Mouse (Mus musculus): ENCODE data around the gene Trex1. TPM values are rescaled to one million over a fixed set of nuclear protein-coding genes. Genes with fewer than 3 reads are reported as not detected.
A peak's percentile ranks its signal among the peaks of the same experiment; 100 is the strongest.

Gene Trex1
- polyA plus RNA-seq, 1 experiment from 2014 or later: 7.5 TPM

GRCm38 (mm10) chr9:109096856-109097255 is 37.3 kb upstream of the Trex1 start:
- H3K4me3 ChIP-seq: peak overlapping the region; percentile 85
- peak; percentile 32 for DNase-seq (ENCODE audit: low spot score)
- peaks cover 80% of the 10 kb centered on the region for H3K4me1 ChIP-seq
- WGBS: 31% methylated on average over 6 of the region's 6 CpGs
- no peaks in the 10 kb centered on the region for H3K9me3 ChIP-seq (replicated peaks)
- H3K36me3 ChIP-seq: peaks cover 45% of the 10 kb centered on the region
- H3K27me3 ChIP-seq (ENCODE audit: low read depth, poor library complexity, severe bottlenecking): peaks cover 2% of the 10 kb centered on the region
- peak overlapping the region; percentile 100 for H3K27ac ChIP-seq (replicated peaks)

- no peaks in the 10 kb centered on the region for H3K9me3 ChIP-seq (replicated peaks)
- H3K4me3 ChIP-seq: peak overlapping the region; percentile 85
- H3K4me1 ChIP-seq: peaks cover 81% of the 10 kb centered on the region
- H3K36me3 ChIP-seq: peaks cover 45% of the 10 kb centered on the region
- peak overlapping the region; percentile 100 for H3K27ac ChIP-seq (replicated peaks)
- no peak for DNase-seq (ENCODE audit: low spot score)
- peaks cover 8% of the 10 kb centered on the region for H3K27me3 ChIP-seq (ENCODE audit: low read depth, poor library complexity, severe bottlenecking)
- 19% methylated on average over 9 of the region's 9 CpGs for WGBS
These were observed 36.7 kb upstream of the Trex1 start for GRCm38 (mm10) chr9:109096251-109096661.

- no peaks in the 10 kb centered on the region for H3K9me3 ChIP-seq (replicated peaks)
- peaks cover 44% of the 10 kb centered on the region for H3K36me3 ChIP-seq
- H3K4me3 ChIP-seq: peak within 1 kb of the TSS; percentile 85
- H3K4me1 ChIP-seq: peaks cover 81% of the 10 kb centered on the region
- peak; percentile 88 for DNase-seq (ENCODE audit: low spot score)
- peak within 1 kb of the TSS; percentile 100 for H3K27ac ChIP-seq (replicated peaks)
- under 1% methylated on average over 91 of the region's 102 CpGs for WGBS
- H3K27me3 ChIP-seq (ENCODE audit: low read depth, poor library complexity, severe bottlenecking): peaks cover 14% of the 10 kb centered on the region
These were observed 35.8 kb upstream of the Trex1 start, which contains the start of gene Plxnb1 for GRCm38 (mm10) chr9:109095137-109095982. Plxnb1 (plus strand) TSS chr9:109095389.

- whole genome bisulfite sequencing: under 1% methylated on average over 21 of the region's 21 CpGs
- H3K4me1 ChIP-seq: peaks cover 80% of the 10 kb centered on the region
These were observed 35.1 kb upstream of the Trex1 start for GRCm38 (mm10) chr9:109094553-109095136.

GRCm38 (mm10) chr9:109093786-109094552 is 34.4 kb upstream of the Trex1 start:
- Histone ChIP-seq H3K4me1 (peaks cover 75% of the 10 kb centered on the region), H3K36me3 (peaks cover 43% of the 10 kb centered on the region), H3K27ac (replicated peaks) (peak overlapping the region; percentile 100), H3K27me3 (ENCODE audit: low read depth, poor library complexity, severe bottlenecking) (peaks cover 19% of the 10 kb centered on the region), H3K9me3 (replicated peaks) (no peaks in the 10 kb centered on the region), H3K4me3 (peak overlapping the region; percentile 85)
- peak; percentile 28 for DNase-seq (ENCODE audit: low spot score)
- WGBS: 17% methylated on average over 11 of the region's 11 CpGs

More at GRCm38 (mm10) chr9:109094553-109095136, 35.1 kb upstream of the Trex1 start:
- H3K9me3 ChIP-seq (replicated peaks): no peaks in the 10 kb centered on the region
- H3K4me3 ChIP-seq: peak overlapping the region; percentile 85
- peak; percentile 57 for DNase-seq (ENCODE audit: low spot score)
- H3K36me3 ChIP-seq: peaks cover 44% of the 10 kb centered on the region
- peak overlapping the region; percentile 100 for H3K27ac ChIP-seq (replicated peaks)
- peaks cover 14% of the 10 kb centered on the region for H3K27me3 ChIP-seq (ENCODE audit: low read depth, poor library complexity, severe bottlenecking)

- H3K27me3 ChIP-seq (ENCODE audit: low read depth, poor library complexity, severe bottlenecking): peaks cover 19% of the 10 kb centered on the region
- peaks cover 37% of the 10 kb centered on the region for H3K36me3 ChIP-seq
- no peaks in the 10 kb centered on the region for H3K9me3 ChIP-seq (replicated peaks)
- DNase-seq (ENCODE audit: low spot score): no peak
- H3K27ac ChIP-seq (replicated peaks): peak overlapping the region; percentile 4; the same call in 1 of the 2 replicates
- WGBS: 20% methylated on average over 6 of the region's 6 CpGs
- H3K4me1 ChIP-seq: peaks cover 71% of the 10 kb centered on the region
- no peak overlapping the region for H3K4me3 ChIP-seq
These were observed 33.3 kb upstream of the Trex1 start for GRCm38 (mm10) chr9:109092799-109093198.

- peaks cover 19% of the 10 kb centered on the region for H3K27me3 ChIP-seq (ENCODE audit: low read depth, poor library complexity, severe bottlenecking)
- peaks cover 70% of the 10 kb centered on the region for H3K4me1 ChIP-seq
- H3K4me3 ChIP-seq: no peak overlapping the region
- no peak overlapping the region for H3K27ac ChIP-seq (replicated peaks)
- no peak for DNase-seq (ENCODE audit: low spot score)
- WGBS: 93% methylated on average over 8 of the region's 8 CpGs
- no peaks in the 10 kb centered on the region for H3K9me3 ChIP-seq (replicated peaks)
- peaks cover 37% of the 10 kb centered on the region for H3K36me3 ChIP-seq
These were observed 32.3 kb upstream of the Trex1 start for GRCm38 (mm10) chr9:109091802-109092201.

- no peak overlapping the region for H3K27ac ChIP-seq (replicated peaks)
- peaks cover 19% of the 10 kb centered on the region for H3K27me3 ChIP-seq (ENCODE audit: low read depth, poor library complexity, severe bottlenecking)
- H3K4me1 ChIP-seq: peaks cover 66% of the 10 kb centered on the region
- H3K36me3 ChIP-seq: peaks cover 37% of the 10 kb centered on the region
- DNase-seq (ENCODE audit: low spot score): no peak
- no peaks in the 10 kb centered on the region for H3K9me3 ChIP-seq (replicated peaks)
- WGBS: 66% methylated on average over 15 of the region's 15 CpGs
- H3K4me3 ChIP-seq: no peak overlapping the region
These were observed 30.9 kb upstream of the Trex1 start for GRCm38 (mm10) chr9:109090446-109090845.

GRCm38 (mm10) chr9:109087987-109088386 is 28.5 kb upstream of the Trex1 start:
- DNase-seq (ENCODE audit: low spot score): no peak
- H3K9me3 ChIP-seq (replicated peaks): no peaks in the 10 kb centered on the region
- peaks cover 37% of the 10 kb centered on the region for H3K36me3 ChIP-seq
- H3K27me3 ChIP-seq (ENCODE audit: low read depth, poor library complexity, severe bottlenecking): peaks cover 19% of the 10 kb centered on the region
- 12% methylated on average over 5 of the region's 5 CpGs for WGBS
- peak overlapping the region; percentile 55; the same call in 1 of the 2 replicates for H3K27ac ChIP-seq (replicated peaks)
- H3K4me1 ChIP-seq: peaks cover 48% of the 10 kb centered on the region
- no peak overlapping the region for H3K4me3 ChIP-seq

- peaks cover 48% of the 10 kb centered on the region for H3K4me1 ChIP-seq
- H3K27ac ChIP-seq (replicated peaks): no peak overlapping the region
- peaks cover 21% of the 10 kb centered on the region for H3K36me3 ChIP-seq
- no peaks in the 10 kb centered on the region for H3K9me3 ChIP-seq (replicated peaks)
- H3K4me3 ChIP-seq: no peak overlapping the region
- DNase-seq (ENCODE audit: low spot score): no peak
- 22% methylated on average over 2 of the region's 2 CpGs for WGBS
- H3K27me3 ChIP-seq (ENCODE audit: low read depth, poor library complexity, severe bottlenecking): 0 out of 2 replicates have a peak, but pooled peaks cover 5% of the 10 kb centered on the region
These were observed 25.4 kb upstream of the Trex1 start for GRCm38 (mm10) chr9:109084922-109085321.

- under 1% methylated on average over 37 of the region's 37 CpGs for WGBS
- H3K4me1 ChIP-seq: peaks cover 35% of the 10 kb centered on the region
- peak; percentile 91 for DNase-seq (ENCODE audit: low spot score)
- H3K4me3 ChIP-seq: peak within 1 kb of the TSS; percentile 94
- no peaks in the 10 kb centered on the region for H3K27me3 ChIP-seq (ENCODE audit: low read depth, poor library complexity, severe bottlenecking)
- H3K9me3 ChIP-seq (replicated peaks): no peaks in the 10 kb centered on the region
- peaks cover 33% of the 10 kb centered on the region for H3K36me3 ChIP-seq
- H3K27ac ChIP-seq (replicated peaks): peak within 1 kb of the TSS; percentile 93
These were observed 22.7 kb upstream of the Trex1 start, which contains the start of the genes Ccdc51 and Tma7 for GRCm38 (mm10) chr9:109082124-109082800. Ccdc51 (plus strand) TSS chr9:109082493. Tma7 (minus strand) TSS chr9:109082587.

- WGBS: 6% methylated on average over 11 of the region's 11 CpGs
These were observed 22.2 kb upstream of the Trex1 start for GRCm38 (mm10) chr9:109081749-109082123.

More at GRCm38 (mm10) chr9:109081749-109082123, 22.2 kb upstream of the Trex1 start:
- Histone ChIP-seq H3K4me1 (peaks cover 31% of the 10 kb centered on the region), H3K27ac (replicated peaks) (peak overlapping the region; percentile 93), H3K9me3 (replicated peaks) (no peaks in the 10 kb centered on the region), H3K36me3 (peaks cover 33% of the 10 kb centered on the region), H3K27me3 (ENCODE audit: low read depth, poor library complexity, severe bottlenecking) (no peaks in the 10 kb centered on the region), H3K4me3 (peak overlapping the region; percentile 94)
- DNase-seq (ENCODE audit: low spot score): no peak
